ENCODE assay signal across 31 mouse cellular contexts in genomic region chr11:12867541-12867940, GRCm38 (mm10).
"Had no signal": no experiment of that assay in that cellular context is flagged by ENCODE, and none has a peak within 500 bp of the region (broad histone marks: within the 10 kb centered on the region; RNA-seq: fewer than 3 reads in every experiment).

No protein-coding gene starts in this region.

- H3K36me3 ChIP-seq: limb, embryonic 10.5 days; limb, embryonic 12.5 days; limb, embryonic 13.5 days; limb, embryonic 15.5 days; liver, embryonic 12.5 days; liver, embryonic 13.5 days; liver, embryonic 15.5 days; lung, embryonic 15.5 days; midbrain, embryonic 10.5 days; midbrain, embryonic 12.5 days; midbrain, embryonic 13.5 days; midbrain, embryonic 15.5 days; neural tube, embryonic 12.5 days had no signal

- H3K9me3 ChIP-seq: limb, embryonic 10.5 days; limb, embryonic 12.5 days; limb, embryonic 15.5 days; liver, embryonic 12.5 days; liver, embryonic 13.5 days; liver, embryonic 15.5 days; lung, embryonic 15.5 days; megakaryocyte, embryonic 14.5 days; midbrain, embryonic 10.5 days; midbrain, embryonic 12.5 days; midbrain, embryonic 13.5 days; midbrain, embryonic 15.5 days; neural tube, embryonic 12.5 days had no signal

- H3K4me3 ChIP-seq: limb, embryonic 10.5 days; limb, embryonic 12.5 days; limb, embryonic 13.5 days; limb, embryonic 15.5 days; liver, embryonic 12.5 days; liver, embryonic 13.5 days; liver, embryonic 15.5 days; lung, embryonic 15.5 days; megakaryocyte, embryonic 14.5 days; midbrain, embryonic 10.5 days; midbrain, embryonic 12.5 days; midbrain, embryonic 13.5 days; midbrain, embryonic 15.5 days; neural tube, embryonic 12.5 days had no signal

- H3K27ac ChIP-seq: limb, embryonic 10.5 days; limb, embryonic 12.5 days; limb, embryonic 13.5 days; limb, embryonic 15.5 days; liver, embryonic 12.5 days; liver, embryonic 13.5 days; liver, embryonic 14.5 days; liver, embryonic 15.5 days; lung, embryonic 15.5 days; macrophage; midbrain, embryonic 10.5 days; midbrain, embryonic 12.5 days; midbrain, embryonic 13.5 days; midbrain, embryonic 15.5 days; neural tube, embryonic 12.5 days had no signal

- H3K4me1 ChIP-seq: limb, embryonic 10.5 days; limb, embryonic 12.5 days; limb, embryonic 13.5 days; limb, embryonic 15.5 days; liver, embryonic 12.5 days; liver, embryonic 13.5 days; liver, embryonic 15.5 days; lung, embryonic 15.5 days; megakaryocyte, embryonic 14.5 days; midbrain, embryonic 10.5 days; midbrain, embryonic 12.5 days; midbrain, embryonic 13.5 days; midbrain, embryonic 15.5 days; neural tube, embryonic 12.5 days had no signal

- H3K27me3 ChIP-seq: limb, embryonic 12.5 days; limb, embryonic 13.5 days; limb, embryonic 15.5 days; liver, embryonic 12.5 days; liver, embryonic 13.5 days; liver, embryonic 15.5 days; lung, embryonic 15.5 days; megakaryocyte, embryonic 14.5 days; midbrain, embryonic 12.5 days; midbrain, embryonic 13.5 days; midbrain, embryonic 15.5 days; neural tube, embryonic 12.5 days had no signal

- H3K9ac ChIP-seq: limb, embryonic 12.5 days; limb, embryonic 13.5 days; limb, embryonic 15.5 days; liver, embryonic 12.5 days; liver, embryonic 13.5 days; liver, embryonic 14.5 days; liver, embryonic 15.5 days; liver, postnatal 0 days; lung, embryonic 14.5 days; lung, embryonic 15.5 days; midbrain, embryonic 12.5 days; midbrain, embryonic 13.5 days; midbrain, embryonic 15.5 days; neural tube, embryonic 12.5 days had no signal

- ATAC-seq: liver, embryonic 12.5 days; liver, postnatal 0 days; lung, postnatal 0 days; midbrain, embryonic 13.5 days; midbrain, embryonic 15.5 days; midbrain, embryonic 16.5 days had no signal

- DNase-seq: left cerebral cortex, postnatal 4 days; liver; liver, embryonic 13.5 days; liver, postnatal 0 days; lung, adult 18-20 months; lung, adult 2 months; lung, embryonic 14.5 days; lung, postnatal 10 days; lung, postnatal 14 days; lung, postnatal 36 days; lung, postnatal 4 days; midbrain, embryonic 14.5 days had no signal

- H3K4me2 ChIP-seq: limb, embryonic 12.5 days; limb, embryonic 13.5 days; limb, embryonic 15.5 days; liver, embryonic 11.5 days; liver, embryonic 12.5 days; liver, embryonic 13.5 days; liver, embryonic 15.5 days; lung, embryonic 14.5 days; lung, embryonic 15.5 days; midbrain, embryonic 11.5 days; midbrain, embryonic 12.5 days; midbrain, embryonic 13.5 days; midbrain, embryonic 15.5 days; neural tube, embryonic 12.5 days had no signal
